Mouse (Mus musculus): ENCODE data around the gene Cgref1.
A peak's percentile ranks its signal among the peaks of the same experiment; 100 is the strongest.

Gene Cgref1

GRCm38 (mm10) chr5:30944956-30945781 is at the start of gene Cgref1:
Cgref1 (minus strand) TSS chr5:30945591.
- DNase-seq, result peak; percentile 75

- no peak for DNase-seq
These were observed 48.7 kb upstream of the Cgref1 start for GRCm38 (mm10) chr5:30994074-30994473.

GRCm38 (mm10) chr5:30992980-30993676 is 47.7 kb upstream of the Cgref1 start:
- no peak for DNase-seq

- peak; percentile 58 for DNase-seq
These were observed 37.0 kb upstream of the Cgref1 start for GRCm38 (mm10) chr5:30982357-30982756.

GRCm38 (mm10) chr5:30974870-30975656 is 29.7 kb upstream of the Cgref1 start:
- no peak for DNase-seq

GRCm38 (mm10) chr5:30969440-30969839 is 24.0 kb upstream of the Cgref1 start:
- DNase-seq, result no peak

GRCm38 (mm10) chr5:30968416-30968815 is 23.0 kb upstream of the Cgref1 start, which contains the start of gene Tcf23:
Tcf23 (plus strand) TSS chr5:30968662.
- no peak for DNase-seq

- no peak for DNase-seq
These were observed 20.8 kb upstream of the Cgref1 start for GRCm38 (mm10) chr5:30966189-30966588.

- no peak for DNase-seq
These were observed 18.5 kb upstream of the Cgref1 start for GRCm38 (mm10) chr5:30963916-30964315.

- no peak for DNase-seq
These were observed 16.4 kb upstream of the Cgref1 start for GRCm38 (mm10) chr5:30961545-30962505.

GRCm38 (mm10) chr5:30960814-30961213 is 15.4 kb upstream of the Cgref1 start:
- DNase-seq, result no peak

- DNase-seq, result peak; percentile 99
These were observed 14.6 kb upstream of the Cgref1 start, which contains the start of gene Preb for GRCm38 (mm10) chr5:30959966-30960501. Preb (minus strand) TSS chr5:30960361.

GRCm38 (mm10) chr5:30959198-30959854 is 13.9 kb upstream of the Cgref1 start:
- DNase-seq, result no peak

GRCm38 (mm10) chr5:30957891-30958290 is 12.5 kb upstream of the Cgref1 start:
- no peak for DNase-seq

- DNase-seq, result no peak
These were observed 10.4 kb upstream of the Cgref1 start for GRCm38 (mm10) chr5:30955751-30956150.

- DNase-seq, result no peak
These were observed 9.2 kb upstream of the Cgref1 start for GRCm38 (mm10) chr5:30954556-30954955.

GRCm38 (mm10) chr5:30954065-30954464 is 8.7 kb upstream of the Cgref1 start:
- DNase-seq, result no peak

GRCm38 (mm10) chr5:30952551-30952950 is 7.2 kb upstream of the Cgref1 start:
- no peak for DNase-seq

- no peak for DNase-seq
These were observed 6.3 kb upstream of the Cgref1 start for GRCm38 (mm10) chr5:30951706-30952105.

GRCm38 (mm10) chr5:30950922-30951321 is 5.5 kb upstream of the Cgref1 start:
- no peak for DNase-seq

- DNase-seq, result no peak
These were observed 5.1 kb upstream of the Cgref1 start for GRCm38 (mm10) chr5:30950451-30950850.
